Mouse (Mus musculus) erythroblast, embryonic 14.5 days (primary cell): ENCODE results near the gene Psmb8.

Source experiments
- GATA1 ChIP-seq: IDR thresholded peaks from 2 replicates; pipeline ENCODE4 v1.6.1; 2012; ENCODE audit warnings: low read length, inconsistent platforms, mixed read lengths
- TAL1 ChIP-seq: IDR thresholded peaks from 3 replicates; pipeline ENCODE4 v1.6.1; 2012; ENCODE audit warnings: low read length, inconsistent platforms, mixed read lengths

DNA sequence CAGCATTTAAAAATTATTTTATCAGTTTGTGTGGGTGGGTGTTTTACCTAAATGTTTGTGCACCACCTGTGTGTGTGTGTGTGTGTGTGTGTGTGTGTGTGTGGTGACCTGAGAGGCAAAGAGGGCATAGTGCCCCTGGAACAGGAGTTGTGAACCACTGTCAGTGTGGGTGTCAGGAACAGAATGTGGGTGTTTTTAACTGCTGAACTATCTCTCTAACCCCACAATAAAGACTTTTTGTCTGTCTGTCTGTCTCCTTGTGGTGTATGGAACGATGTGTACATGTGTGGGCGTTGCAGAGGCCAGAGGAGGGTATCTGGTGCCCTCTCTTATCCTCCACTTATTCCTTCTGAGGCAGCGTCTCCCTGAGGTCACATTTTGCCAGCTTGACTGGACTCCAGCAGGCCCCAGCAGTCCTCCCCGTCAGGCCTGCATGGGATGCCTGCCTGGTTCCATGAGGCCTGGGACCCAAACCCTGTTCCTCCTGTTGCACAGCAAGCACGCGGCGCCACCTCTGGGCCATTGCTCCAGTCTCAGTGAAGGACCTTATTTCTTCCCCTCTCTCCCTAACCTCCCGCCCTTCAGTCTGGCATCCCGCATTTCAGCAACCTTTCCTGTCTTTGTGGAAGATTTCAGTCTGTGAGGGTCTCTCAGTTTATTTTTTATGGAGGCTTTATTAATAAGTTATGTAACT lies 33.2 kb upstream of the Psmb8 start:
- TF ChIP-seq TAL1, result no peak
- no peak for TF ChIP-seq GATA1
